Mouse (Mus musculus): ENCODE data around the gene Nnmt. TPM values are rescaled to one million over a fixed set of nuclear protein-coding genes. Genes with fewer than 3 reads are reported as not detected.

Nnmt gene
- polyA plus RNA-seq, 1 experiment, result 0.35 TPM

- Histone ChIP-seq H3K27ac (ENCODE audit: insufficient read depth, low read length) (no peak overlapping the region), H3K4me3 (ENCODE audit: insufficient read depth, low read length) (no peak overlapping the region), H3K4me1 (ENCODE audit: control insufficient read depth, insufficient read depth, low read length) (no peaks in the 10 kb centered on the region)
- TF ChIP-seq CTCF (IDR thresholded peaks at IDR 0.05; ENCODE audit: extremely low read depth, insufficient read depth, low read length) (no peak), POLR2A (IDR thresholded peaks at IDR 0.05; ENCODE audit: extremely low read depth, insufficient read depth, low read length) (no peak)
These were observed 14.3 kb downstream of the Nnmt start for GRCm38 (mm10) chr9:48590606-48591005.

GRCm38 (mm10) chr9:48586332-48586731 is 18.6 kb downstream of the Nnmt start:
- H3K4me1 ChIP-seq (ENCODE audit: control insufficient read depth, insufficient read depth, low read length), result no peaks in the 10 kb centered on the region
- H3K4me3 ChIP-seq (ENCODE audit: insufficient read depth, low read length), result no peak overlapping the region
- no peak overlapping the region for H3K27ac ChIP-seq (ENCODE audit: insufficient read depth, low read length)
- TF ChIP-seq CTCF (IDR thresholded peaks at IDR 0.05; ENCODE audit: extremely low read depth, insufficient read depth, low read length) (peak; percentile 83), POLR2A (IDR thresholded peaks at IDR 0.05; ENCODE audit: extremely low read depth, insufficient read depth, low read length) (no peak)

GRCm38 (mm10) chr9:48580808-48581207 is 24.1 kb downstream of the Nnmt start:
- H3K27ac ChIP-seq (ENCODE audit: insufficient read depth, low read length), result no peak overlapping the region
- TF ChIP-seq CTCF (IDR thresholded peaks at IDR 0.05; ENCODE audit: extremely low read depth, insufficient read depth, low read length) (no peak), POLR2A (IDR thresholded peaks at IDR 0.05; ENCODE audit: extremely low read depth, insufficient read depth, low read length) (no peak)
- no peaks in the 10 kb centered on the region for H3K4me1 ChIP-seq (ENCODE audit: control insufficient read depth, insufficient read depth, low read length)
- H3K4me3 ChIP-seq (ENCODE audit: insufficient read depth, low read length), result no peak overlapping the region

GRCm38 (mm10) chr9:48562388-48562787 is 42.6 kb downstream of the Nnmt start:
- H3K4me3 ChIP-seq (ENCODE audit: insufficient read depth, low read length), result no peak overlapping the region
- H3K27ac ChIP-seq (ENCODE audit: insufficient read depth, low read length), result no peak overlapping the region
- TF ChIP-seq POLR2A (IDR thresholded peaks at IDR 0.05; ENCODE audit: extremely low read depth, insufficient read depth, low read length) (no peak), CTCF (IDR thresholded peaks at IDR 0.05; ENCODE audit: extremely low read depth, insufficient read depth, low read length) (no peak)
- H3K4me1 ChIP-seq (ENCODE audit: control insufficient read depth, insufficient read depth, low read length), result no peaks in the 10 kb centered on the region

- peak; percentile 87 for TF ChIP-seq CTCF (IDR thresholded peaks at IDR 0.05; ENCODE audit: extremely low read depth, insufficient read depth, low read length)
- no peak for TF ChIP-seq POLR2A (IDR thresholded peaks at IDR 0.05; ENCODE audit: extremely low read depth, insufficient read depth, low read length)
- H3K4me1 ChIP-seq (ENCODE audit: control insufficient read depth, insufficient read depth, low read length), result no peaks in the 10 kb centered on the region; the same call in 1 of the 2 replicates
These were observed 45.3 kb downstream of the Nnmt start for GRCm38 (mm10) chr9:48559482-48560139.

GRCm38 (mm10) chr9:48558637-48559036 is 46.3 kb downstream of the Nnmt start:
- no peak overlapping the region for H3K4me3 ChIP-seq (ENCODE audit: insufficient read depth, low read length)
- TF ChIP-seq POLR2A (IDR thresholded peaks at IDR 0.05; ENCODE audit: extremely low read depth, insufficient read depth, low read length), result no peak
- no peak for TF ChIP-seq CTCF (IDR thresholded peaks at IDR 0.05; ENCODE audit: extremely low read depth, insufficient read depth, low read length)

More at GRCm38 (mm10) chr9:48559482-48560139, 45.3 kb downstream of the Nnmt start:
- no peak overlapping the region for H3K27ac ChIP-seq (ENCODE audit: insufficient read depth, low read length)
- no peak overlapping the region for H3K4me3 ChIP-seq (ENCODE audit: insufficient read depth, low read length)

GRCm38 (mm10) chr9:48549056-48549455 is 55.9 kb downstream of the Nnmt start:
- TF ChIP-seq POLR2A (IDR thresholded peaks at IDR 0.05; ENCODE audit: extremely low read depth, insufficient read depth, low read length) (no peak), CTCF (IDR thresholded peaks at IDR 0.05; ENCODE audit: extremely low read depth, insufficient read depth, low read length) (no peak)
- Histone ChIP-seq H3K27ac (ENCODE audit: insufficient read depth, low read length) (no peak overlapping the region), H3K4me3 (ENCODE audit: insufficient read depth, low read length) (no peak overlapping the region), H3K4me1 (ENCODE audit: control insufficient read depth, insufficient read depth, low read length) (no peaks in the 10 kb centered on the region)

More at GRCm38 (mm10) chr9:48558637-48559036, 46.3 kb downstream of the Nnmt start:
- Histone ChIP-seq H3K4me1 (ENCODE audit: control insufficient read depth, insufficient read depth, low read length) (no peaks in the 10 kb centered on the region; the same call in 1 of the 2 replicates), H3K27ac (ENCODE audit: insufficient read depth, low read length) (no peak overlapping the region)

GRCm38 (mm10) chr9:48547233-48547632 is 57.7 kb downstream of the Nnmt start:
- Histone ChIP-seq H3K4me1 (ENCODE audit: control insufficient read depth, insufficient read depth, low read length) (no peaks in the 10 kb centered on the region), H3K27ac (ENCODE audit: insufficient read depth, low read length) (no peak overlapping the region), H3K4me3 (ENCODE audit: insufficient read depth, low read length) (no peak overlapping the region)
- TF ChIP-seq POLR2A (IDR thresholded peaks at IDR 0.05; ENCODE audit: extremely low read depth, insufficient read depth, low read length), result no peak
- TF ChIP-seq CTCF (IDR thresholded peaks at IDR 0.05; ENCODE audit: extremely low read depth, insufficient read depth, low read length), result no peak

Other genes with a start within 250 kb of the Nnmt start
- gene Rexo2, start 124.5 kb downstream of the Nnmt start, polyA plus RNA-seq (2012; rRNA removed), result 151 and 157 TPM in 2 replicates
- 30.7 and 31.5 TPM in 2 replicates for gene Rbm7, start 109.9 kb downstream of the Nnmt start, polyA plus RNA-seq (2012; rRNA removed)
- gene Gm5617, start 109.7 kb downstream of the Nnmt start, polyA plus RNA-seq (2012; rRNA removed), result 16.4 and 19.3 TPM in 2 replicates
- gene Zbtb16, start 231.1 kb upstream of the Nnmt start, polyA plus RNA-seq (2012; rRNA removed), result 22.0 and 34.9 TPM in 2 replicates

Data from cortical plate, adult 2 months (tissue).